Mouse (Mus musculus): ENCODE results near the gene Crisp2. TPM values are rescaled to one million over a fixed set of nuclear protein-coding genes. Genes with fewer than 3 reads are reported as not detected.

The Crisp2 gene
- not detected in 2 replicates for polyA plus RNA-seq (2012; ENCODE audit: low replicate concordance)

GRCm38 (mm10) chr17:40806953-40807572 is at the start of gene Crisp2:
Gene Crisp2 (minus strand): TSS chr17:40807003.

GRCm38 (mm10) chr17:40810934-40811333 is 4.1 kb upstream of the Crisp2 start, which contains the start of gene Rhag:
Gene Rhag (plus strand): TSS chr17:40811126.

GRCm38 (mm10) chr17:40726820-40727219 is 80.0 kb downstream of the Crisp2 start, which contains the start of gene Esp1:
Gene Esp1 (plus strand): TSS chr17:40727120.

Other genes starting within 250 kb of the Crisp2 start
- not detected in 2 replicates for gene Esp6, start 245.5 kb downstream of the Crisp2 start, polyA plus RNA-seq (2012; ENCODE audit: low replicate concordance)
- gene Esp4, start 208.4 kb downstream of the Crisp2 start, polyA plus RNA-seq (2012; ENCODE audit: low replicate concordance) = not detected in 2 replicates
- gene Esp3, start 174.9 kb downstream of the Crisp2 start, polyA plus RNA-seq (2012; ENCODE audit: low replicate concordance) = not detected in 2 replicates
- gene Esp1, start 79.9 kb downstream of the Crisp2 start, polyA plus RNA-seq (2012; ENCODE audit: low replicate concordance) = not detected in 2 replicates
- gene Rhag, start 4.1 kb upstream of the Crisp2 start, polyA plus RNA-seq (2012; ENCODE audit: low replicate concordance) = 0.24 and 8.2 TPM in 2 replicates
- gene 9130008F23Rik, start 73.6 kb upstream of the Crisp2 start, polyA plus RNA-seq (2012; ENCODE audit: low replicate concordance) = 0.48 TPM in 1 of 2 replicates, not detected in the other
- not detected in 2 replicates for gene Glyatl3, start 107.3 kb upstream of the Crisp2 start, polyA plus RNA-seq (2012; ENCODE audit: low replicate concordance)
- 0.49 and 1.2 TPM in 2 replicates for gene Mut, start 127.7 kb upstream of the Crisp2 start, polyA plus RNA-seq (2012; ENCODE audit: low replicate concordance)
- 0.24 and 1.9 TPM in 2 replicates for gene Cenpq, start 128.0 kb upstream of the Crisp2 start, polyA plus RNA-seq (2012; ENCODE audit: low replicate concordance)

All from hematopoietic multipotent progenitor cell, adult 10-12 weeks (in vitro differentiated cells).